Mouse (Mus musculus): ENCODE results near the gene Gja3.

DNA sequence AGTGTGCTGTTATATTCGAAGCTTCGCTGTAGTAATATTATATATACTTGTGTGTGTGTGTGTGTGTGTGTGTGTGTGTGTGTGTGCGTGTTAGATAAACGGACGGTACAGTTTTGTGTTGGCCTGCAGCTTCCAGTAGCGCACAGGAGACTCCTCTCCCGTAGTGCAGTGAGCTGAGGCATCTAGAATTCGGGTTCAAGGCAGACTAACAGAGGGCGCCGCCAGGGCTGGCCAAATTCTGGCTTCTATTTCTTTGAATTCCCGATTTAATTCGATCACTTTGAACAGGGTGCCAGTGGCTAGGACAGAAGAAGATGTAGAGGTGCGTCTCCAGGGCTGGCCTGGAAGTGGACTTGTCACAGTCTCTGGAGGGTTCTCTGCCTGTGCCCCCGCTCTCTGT is 47.2 kb upstream of the Gja3 start:
- no peak for TF ChIP-seq CTCF (IDR thresholded peaks at IDR 0.05; ENCODE audit: borderline replicate concordance, control insufficient read depth, extremely low read depth, insufficient read depth, low read length, poor library complexity)
- TF ChIP-seq POLR2A (IDR thresholded peaks at IDR 0.05; ENCODE audit: control insufficient read depth, extremely low read depth, insufficient read depth, low read length, poor library complexity) = no peak

All from thymus, adult 2 months (tissue).